Mouse (Mus musculus): ENCODE results near the gene B4galt1.

- TF ChIP-seq CTCF (IDR thresholded peaks at IDR 0.05; ENCODE audit: control insufficient read depth, insufficient read depth, low read length) (no peak), POLR2A (IDR thresholded peaks at IDR 0.05; ENCODE audit: borderline replicate concordance, control insufficient read depth, low read depth, low read length) (no peak)
Measured at GRCm38 (mm10) chr4:40877528-40877927, 23.7 kb upstream of the B4galt1 start.
